Mouse (Mus musculus): ENCODE data around the gene Gm13199. TPM values are rescaled to one million over a fixed set of nuclear protein-coding genes. Genes with fewer than 3 reads are reported as not detected.

The Gm13199 gene
- total RNA-seq (2021): under 1 TPM in 1 of 2 experiments, not detected in 1; 0.64 TPM
- long read RNA-seq, experiment 1: 0 reads
- long read RNA-seq, experiment 2: 0 reads

GRCm38 (mm10) chr2:5862834-5863233 lies at the start of gene Gm13199:
TSS of gene Gm13199 (minus strand) at chr2:5862934.
- no peak for DNase-seq

- no peak for DNase-seq
These were observed 48.7 kb upstream of the Gm13199 start for GRCm38 (mm10) chr2:5911282-5911965.

- DNase-seq: no peak
These were observed 43.9 kb upstream of the Gm13199 start for GRCm38 (mm10) chr2:5906625-5907024.

- no peak for DNase-seq
These were observed 43.4 kb upstream of the Gm13199 start for GRCm38 (mm10) chr2:5906092-5906491.

GRCm38 (mm10) chr2:5900145-5900544 lies 37.4 kb upstream of the Gm13199 start:
- no peak for DNase-seq

- peak; percentile 96 for DNase-seq
These were observed 32.3 kb upstream of the Gm13199 start, which contains the start of gene Sec61a2 for GRCm38 (mm10) chr2:5894843-5895570. TSS of gene Sec61a2 (minus strand) at chr2:5895432.

- DNase-seq: no peak
These were observed 31.6 kb upstream of the Gm13199 start for GRCm38 (mm10) chr2:5894296-5894695.

- DNase-seq: no peak
These were observed 26.7 kb upstream of the Gm13199 start for GRCm38 (mm10) chr2:5889412-5889811.

- no peak for DNase-seq
These were observed 26.1 kb upstream of the Gm13199 start for GRCm38 (mm10) chr2:5888865-5889264.

GRCm38 (mm10) chr2:5877446-5877845 lies 14.7 kb upstream of the Gm13199 start:
- DNase-seq: no peak

- no peak for DNase-seq
These were observed 7.0 kb upstream of the Gm13199 start for GRCm38 (mm10) chr2:5869746-5870145.

- no peak for DNase-seq
These were observed 4.9 kb upstream of the Gm13199 start for GRCm38 (mm10) chr2:5867681-5868080.

- DNase-seq: no peak
These were observed 10.9 kb downstream of the Gm13199 start for GRCm38 (mm10) chr2:5851866-5852265.

GRCm38 (mm10) chr2:5851116-5851515 lies 11.6 kb downstream of the Gm13199 start:
- no peak for DNase-seq

- DNase-seq: no peak
These were observed 16.9 kb downstream of the Gm13199 start for GRCm38 (mm10) chr2:5845826-5846225.

- peak; percentile 85 for DNase-seq
These were observed 17.7 kb downstream of the Gm13199 start, which contains the start of the genes Nudt5 and Cdc123 for GRCm38 (mm10) chr2:5844873-5845631. TSS of gene Nudt5 (plus strand) at chr2:5845019. TSS of gene Cdc123 (minus strand) at chr2:5845164.

- DNase-seq: no peak
These were observed 18.4 kb downstream of the Gm13199 start for GRCm38 (mm10) chr2:5844181-5844872.

- DNase-seq: no peak
These were observed 21.9 kb downstream of the Gm13199 start for GRCm38 (mm10) chr2:5840815-5841214.

GRCm38 (mm10) chr2:5825265-5825913 lies 37.3 kb downstream of the Gm13199 start:
- DNase-seq: no peak

- no peak for DNase-seq
These were observed 38.0 kb downstream of the Gm13199 start for GRCm38 (mm10) chr2:5824685-5825084.

GRCm38 (mm10) chr2:5824213-5824612 lies 38.5 kb downstream of the Gm13199 start:
- DNase-seq: no peak
